Mouse (Mus musculus): Measurements from ENCODE around the gene Hsf4.

The Hsf4 gene

GRCm38 (mm10) chr8:105305211-105306145 lies 35.9 kb downstream of the Hsf4 start, which contains the start of gene Elmo3:
TSS of gene Elmo3 (plus strand) at chr8:105305601.
- peak; percentile 69 for DNase-seq (ENCODE audit: low spot score)

- no peak for DNase-seq (ENCODE audit: low spot score)
Observed at GRCm38 (mm10) chr8:105306146-105306691, 36.6 kb downstream of the Hsf4 start.

GRCm38 (mm10) chr8:105307670-105308069 lies 38.1 kb downstream of the Hsf4 start:
- no peak for DNase-seq (ENCODE audit: low spot score)

DNA sequence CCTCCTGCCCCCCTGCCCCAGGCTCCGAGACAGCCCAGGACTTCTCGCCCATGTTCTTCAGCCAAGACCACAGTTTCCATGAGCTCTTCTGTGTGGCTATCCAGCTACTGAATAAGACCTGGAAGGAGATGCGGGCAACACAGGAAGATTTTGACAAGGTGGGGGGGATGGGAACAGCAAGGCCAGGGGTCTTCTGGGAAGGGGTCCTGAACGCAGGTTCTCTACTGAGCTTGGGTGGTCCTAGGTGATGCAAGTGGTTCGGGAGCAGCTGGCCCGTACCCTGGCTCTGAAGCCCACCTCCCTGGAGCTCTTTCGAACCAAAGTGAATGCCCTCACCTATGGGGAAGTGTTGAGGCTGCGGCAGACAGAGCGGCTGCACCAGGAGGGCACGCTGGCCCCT lies 38.8 kb downstream of the Hsf4 start:
- DNase-seq (ENCODE audit: low spot score) = no peak

DNA sequence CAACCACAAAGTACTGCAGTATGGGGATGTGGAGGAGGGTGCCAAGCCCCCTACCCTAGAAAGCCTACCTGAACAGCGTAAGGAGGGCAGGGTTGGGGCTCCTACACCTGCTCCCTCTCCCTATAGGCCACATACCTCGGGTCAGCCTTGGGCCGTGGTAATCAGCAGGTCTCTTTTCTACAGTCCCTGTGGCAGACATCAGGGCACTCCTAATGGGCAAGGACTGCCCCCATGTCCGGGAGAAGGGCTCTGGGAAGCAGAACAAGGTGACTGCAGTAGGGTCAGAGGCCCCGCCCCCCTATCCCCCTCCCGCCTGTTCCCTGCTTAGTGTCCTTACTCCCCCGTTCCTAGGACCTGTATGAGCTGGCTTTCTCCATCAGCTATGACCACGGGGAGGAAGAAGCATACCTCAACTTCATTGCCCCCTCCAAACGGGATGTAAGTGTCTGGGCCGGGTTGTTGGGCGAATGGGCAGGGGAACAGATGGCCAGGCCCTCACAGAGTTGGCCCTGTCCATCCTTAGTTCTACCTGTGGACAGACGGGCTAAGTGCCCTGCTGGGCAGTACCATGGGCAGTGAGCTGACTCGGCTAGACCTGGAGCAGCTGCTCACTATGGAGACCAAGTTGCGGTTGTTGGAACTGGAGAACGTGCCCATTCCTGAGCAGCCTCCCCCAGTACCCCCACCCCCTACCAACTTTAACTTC lies 39.7 kb downstream of the Hsf4 start:
- no peak for DNase-seq (ENCODE audit: low spot score)

- no peak for DNase-seq (ENCODE audit: low spot score)
Observed at GRCm38 (mm10) chr8:105310118-105310517, 40.5 kb downstream of the Hsf4 start.

DNA sequence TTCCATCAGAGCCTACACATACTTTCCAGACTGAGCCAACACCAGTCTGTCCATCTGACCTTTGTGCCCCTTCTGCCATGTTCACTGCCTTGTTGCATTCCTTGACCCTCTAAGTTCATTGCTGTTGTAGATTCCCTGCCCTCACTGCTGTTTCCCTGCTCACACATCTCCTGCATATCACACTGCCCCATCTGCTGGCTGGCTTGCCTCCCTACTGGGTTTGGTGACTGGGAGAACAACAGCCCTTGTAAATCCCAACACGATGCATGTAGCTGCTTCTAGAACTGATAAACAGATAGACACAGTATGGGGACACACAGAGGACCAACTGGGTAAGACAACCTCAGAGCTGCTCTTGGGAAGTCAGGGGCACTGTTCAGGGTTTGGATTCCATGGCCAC lies 42.1 kb downstream of the Hsf4 start:
- DNase-seq (ENCODE audit: low spot score) = no peak

GRCm38 (mm10) chr8:105312891-105313481 lies 43.4 kb downstream of the Hsf4 start:
- DNase-seq (ENCODE audit: low spot score) = no peak

DNA sequence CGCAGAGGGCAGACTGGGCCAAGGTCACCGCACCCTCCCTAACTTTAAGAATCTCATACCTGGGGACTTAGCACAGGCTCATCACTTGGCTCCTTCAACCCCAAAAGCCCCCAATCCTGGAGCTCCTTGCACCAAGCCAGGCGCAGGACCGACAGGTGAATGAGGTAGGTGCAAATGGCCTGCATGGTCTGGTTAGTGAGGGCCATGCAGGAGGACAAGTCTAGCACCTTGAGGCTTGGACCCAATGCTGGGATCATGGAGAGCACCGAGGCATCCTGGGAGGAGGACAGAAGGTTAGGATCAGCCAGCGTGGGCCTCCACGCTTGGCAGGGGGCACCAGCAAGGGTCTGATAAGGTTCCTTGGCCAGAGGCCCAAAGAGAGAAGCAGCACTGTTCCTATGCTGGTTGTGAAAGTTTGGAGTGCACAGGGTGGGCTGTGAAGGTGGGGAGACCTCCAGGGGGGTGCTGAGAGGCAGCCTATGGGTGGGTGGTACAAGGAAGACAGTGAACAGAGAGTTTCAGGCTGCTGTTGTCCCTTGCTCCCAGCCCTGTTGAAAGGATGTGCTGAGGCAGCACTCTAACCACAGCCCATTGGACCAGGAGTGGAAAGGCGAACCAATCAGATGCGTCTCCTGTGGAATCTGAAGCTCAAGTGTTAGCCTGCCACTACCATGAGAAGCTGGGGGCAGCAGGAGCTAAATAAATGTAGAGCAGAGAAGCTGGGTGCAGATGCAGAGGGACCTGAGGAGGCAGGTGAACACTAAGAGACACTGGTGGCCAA lies 44.2 kb downstream of the Hsf4 start:
- DNase-seq (ENCODE audit: low spot score) = no peak

GRCm38 (mm10) chr8:105315073-105315769 lies 45.6 kb downstream of the Hsf4 start:
- no peak for DNase-seq (ENCODE audit: low spot score)

DNA sequence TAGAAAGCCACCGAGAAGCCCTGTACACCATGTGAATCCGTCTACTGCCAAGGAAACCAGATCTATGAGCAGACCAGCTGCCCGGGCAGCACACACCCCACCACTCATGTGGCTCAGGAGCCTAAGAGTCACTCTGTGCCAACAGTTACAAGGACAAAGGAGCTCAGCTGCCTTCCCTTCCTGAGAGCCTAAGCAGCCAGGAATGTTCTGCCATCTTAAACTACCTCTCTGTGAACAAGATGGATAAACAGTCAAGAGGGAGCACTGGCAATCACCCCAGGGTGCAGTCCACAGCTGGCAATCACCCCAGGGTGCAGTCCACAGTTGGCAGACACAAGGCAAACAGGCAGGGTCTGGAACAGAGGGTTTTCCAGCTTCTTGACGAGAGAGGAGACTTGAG lies 48.3 kb downstream of the Hsf4 start:
- DNase-seq (ENCODE audit: low spot score) = no peak

DNA sequence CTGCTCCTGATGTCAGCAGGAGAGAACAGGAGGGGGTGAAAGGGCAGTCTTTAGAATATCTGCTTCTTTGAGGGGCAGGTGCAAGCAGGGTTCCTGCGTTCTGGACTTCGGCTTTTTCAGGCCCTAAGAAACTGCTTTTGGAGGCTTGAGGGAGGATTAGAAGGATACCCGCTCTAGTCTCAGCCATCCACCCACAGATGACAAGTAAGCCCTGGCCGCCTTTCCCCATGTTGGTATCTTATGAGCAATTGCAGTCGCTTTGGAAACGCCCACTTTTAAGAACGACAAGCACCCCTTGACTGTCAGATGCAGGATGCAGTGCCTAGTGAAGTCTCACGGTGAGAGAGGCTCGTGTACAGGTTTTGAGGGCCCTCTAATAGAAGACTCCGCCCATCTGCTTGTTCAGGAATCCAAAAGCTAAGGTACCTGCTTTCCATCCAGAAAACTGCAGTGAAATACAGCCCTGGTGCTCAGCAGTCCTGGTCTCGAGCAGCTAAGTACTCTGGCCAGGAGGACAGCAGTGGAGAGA lies 49.1 kb downstream of the Hsf4 start:
- DNase-seq (ENCODE audit: low spot score) = no peak

GRCm38 (mm10) chr8:105323183-105323582 lies 53.6 kb downstream of the Hsf4 start:
- no peak for DNase-seq (ENCODE audit: low spot score)

All from urinary bladder, postnatal 25 days (tissue).